Mouse (Mus musculus) myocyte (in vitro differentiated cells): Measurements from ENCODE around the gene Fezf2.

Experiments
- MYOD1 ChIP-seq, 3 experiments: IDR thresholded peaks; one replicate each; pipeline ENCODE4 v1.6.1; 2011; ENCODE audit warnings: control low read depth in 2 of 3, low read depth in 2 of 3, mild to moderate bottlenecking in 2 of 3, moderate library complexity in 1 of 3; ENCODE audit not compliant: insufficient read length in 2 of 3, control insufficient read depth in 1 of 3
- POLR2A ChIP-seq: IDR thresholded peaks from one replicate; pipeline ENCODE4 v1.6.1; 2011; ENCODE audit warnings: low read depth, mild to moderate bottlenecking, control low read depth, moderate library complexity; ENCODE audit not compliant: insufficient read length
- TCF12 ChIP-seq: IDR thresholded peaks from one replicate; pipeline ENCODE4 v1.6.1; 2011; ENCODE audit warnings: mild to moderate bottlenecking, control low read depth; ENCODE audit not compliant: poor library complexity, insufficient read depth, severe bottlenecking
- TCF3 ChIP-seq: IDR thresholded peaks from one replicate; pipeline ENCODE4 v1.6.1; 2011; ENCODE audit warnings: low read depth, control low read depth; ENCODE audit not compliant: insufficient read length
- USF1 ChIP-seq: IDR thresholded peaks from one replicate; pipeline ENCODE4 v1.6.1; 2011; ENCODE audit warnings: low read depth, mild to moderate bottlenecking, control low read depth, moderate library complexity

- TF ChIP-seq TCF12 (no peak), POLR2A (no peak), USF1 (no peak), MYOD1 (IDR thresholded peaks at IDR 0.05; ENCODE audit: control insufficient read depth in 1 of 3, insufficient read length in 2 of 3, low read depth in 2 of 3) (no peak), TCF3 (no peak)
These were observed 47.7 kb downstream of the Fezf2 start for GRCm38 (mm10) chr14:12300275-12300674.
